Mouse (Mus musculus) heart, postnatal 0 days (tissue): ENCODE measurements around the gene Rabif.

Experiments used
- CTCF ChIP-seq: IDR thresholded peaks from 2 replicates; pipeline ENCODE4 v1.5.1; 2016; ENCODE audit warnings: antibody characterized with exemption, control low read depth, low read depth
- EP300 ChIP-seq: IDR thresholded peaks from 2 replicates; pipeline ENCODE4 v1.6.1; 2016; ENCODE audit warnings: antibody characterized with exemption, low read depth

DNA sequence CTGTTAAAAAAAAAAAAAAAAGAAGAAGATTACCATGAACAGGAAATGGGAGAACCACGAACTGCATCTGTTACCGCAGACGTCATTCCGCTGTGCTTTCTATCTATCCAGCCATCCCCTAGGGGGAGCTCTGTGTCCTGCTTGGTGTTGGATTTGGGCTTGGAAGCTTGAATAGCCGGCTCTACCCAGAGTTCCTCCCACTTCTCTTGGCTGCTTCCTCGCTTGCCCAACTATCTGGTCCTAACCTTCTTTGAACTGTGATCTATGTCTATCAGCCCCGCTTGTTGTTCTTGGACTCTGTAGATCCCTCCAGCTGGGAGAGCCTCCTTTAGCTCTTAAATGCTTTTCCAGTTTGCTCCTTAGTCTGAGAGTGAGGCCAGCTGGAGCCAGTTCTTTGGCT is 24.2 kb downstream of the Rabif start:
- TF ChIP-seq CTCF: peak; percentile 87
- no peak for TF ChIP-seq EP300
